Mouse (Mus musculus): ENCODE results near the gene Gm29797. TPM values are rescaled to one million over a fixed set of nuclear protein-coding genes. Genes with fewer than 3 reads are reported as not detected.

Gene Gm29797
- polyA plus RNA-seq, 1 experiment from 2014 or later = not detected

- ATAC-seq (ENCODE audit: low FRiP score, low TSS enrichment) = no peak
- Histone ChIP-seq H3K4me1 (ENCODE audit: control insufficient read depth, insufficient read depth, low read length) (no peaks in the 10 kb centered on the region), H3K9ac (ENCODE audit: low read depth, low read length) (no peak within 1 kb of the TSS), H3K9me3 (ENCODE audit: control insufficient read depth, low read length) (no peaks in the 10 kb centered on the region), H3K27me3 (ENCODE audit: control insufficient read depth, insufficient read depth, low read length) (no peaks in the 10 kb centered on the region), H3K4me2 (replicated peaks; ENCODE audit: low read depth, low read length) (no peak within 1 kb of the TSS), H3K4me3 (ENCODE audit: low read length) (no peak within 1 kb of the TSS), H3K27ac (ENCODE audit: low read depth, low read length) (no peak within 1 kb of the TSS), H3K36me3 (ENCODE audit: control insufficient read depth, insufficient read depth, low read length) (no peaks in the 10 kb centered on the region)
- WGBS = 50% methylated on average over 5 of the region's 5 CpGs
Observed at GRCm38 (mm10) chr2:181698241-181698640, 41.4 kb downstream of the Gm29797 start, which contains the start of gene Lkaaear1. Gene Lkaaear1 (minus strand): TSS chr2:181698442.

GRCm38 (mm10) chr2:181706668-181707067, 49.8 kb downstream of the Gm29797 start:
- Histone ChIP-seq H3K9ac (ENCODE audit: low read depth, low read length) (no peak overlapping the region), H3K4me2 (replicated peaks; ENCODE audit: low read depth, low read length) (no peak overlapping the region), H3K36me3 (ENCODE audit: control insufficient read depth, insufficient read depth, low read length) (no peaks in the 10 kb centered on the region), H3K27ac (ENCODE audit: low read depth, low read length) (no peak overlapping the region), H3K4me3 (ENCODE audit: low read length) (no peak overlapping the region), H3K9me3 (ENCODE audit: control insufficient read depth, low read length) (no peaks in the 10 kb centered on the region), H3K4me1 (ENCODE audit: control insufficient read depth, insufficient read depth, low read length) (no peaks in the 10 kb centered on the region), H3K27me3 (ENCODE audit: control insufficient read depth, insufficient read depth, low read length) (no peaks in the 10 kb centered on the region)
- WGBS = 32% methylated on average over 4 of the region's 4 CpGs
- ATAC-seq (ENCODE audit: low FRiP score, low TSS enrichment) = no peak

Other genes with a start within 250 kb of the Gm29797 start
- 13.7 and 26.6 TPM in 2 replicates for gene Zbtb46, start 197.6 kb upstream of the Gm29797 start, polyA plus RNA-seq (2014; fragmentation: Nextera tagmentation; extraction: Ambion mirVana)
- 0.14 and 0.19 TPM in 2 replicates for gene Abhd16b, start 163.8 kb upstream of the Gm29797 start, polyA plus RNA-seq (2014; fragmentation: Nextera tagmentation; extraction: Ambion mirVana)
- 175 and 184 TPM in 2 replicates for gene Tpd52l2, start 159.9 kb upstream of the Gm29797 start, polyA plus RNA-seq (2014; fragmentation: Nextera tagmentation; extraction: Ambion mirVana)
- gene Dnajc5, start 136.5 kb upstream of the Gm29797 start, polyA plus RNA-seq (2014; fragmentation: Nextera tagmentation; extraction: Ambion mirVana) = 41.5 and 82.2 TPM in 2 replicates
- 45.3 and 49.4 TPM in 2 replicates for gene Uckl1, start 72.1 kb upstream of the Gm29797 start, polyA plus RNA-seq (2014; fragmentation: Nextera tagmentation; extraction: Ambion mirVana)
- 64.5 and 64.8 TPM in 2 replicates for gene Prpf6, start 65.2 kb upstream of the Gm29797 start, polyA plus RNA-seq (2014; fragmentation: Nextera tagmentation; extraction: Ambion mirVana)
- gene Zfp512b, start 64.2 kb upstream of the Gm29797 start, polyA plus RNA-seq (2014; fragmentation: Nextera tagmentation; extraction: Ambion mirVana) = 28.5 and 50.6 TPM in 2 replicates
- 24.5 and 29.2 TPM in 2 replicates for gene Samd10, start 57.8 kb upstream of the Gm29797 start, polyA plus RNA-seq (2014; fragmentation: Nextera tagmentation; extraction: Ambion mirVana)
- gene Sox18, start 14.6 kb downstream of the Gm29797 start, polyA plus RNA-seq (2014; fragmentation: Nextera tagmentation; extraction: Ambion mirVana) = 36.8 and 40.5 TPM in 2 replicates
- gene Tcea2, start 23.3 kb downstream of the Gm29797 start, polyA plus RNA-seq (2014; fragmentation: Nextera tagmentation; extraction: Ambion mirVana) = 24.5 and 24.8 TPM in 2 replicates
- 70.8 and 71.9 TPM in 2 replicates for gene Rgs19, start 36.9 kb downstream of the Gm29797 start, polyA plus RNA-seq (2014; fragmentation: Nextera tagmentation; extraction: Ambion mirVana)
- not detected in 2 replicates for gene Lkaaear1, start 41.4 kb downstream of the Gm29797 start, polyA plus RNA-seq (2014; fragmentation: Nextera tagmentation; extraction: Ambion mirVana)
- 0.09 and 0.53 TPM in 2 replicates for gene Oprl1, start 58.0 kb downstream of the Gm29797 start, polyA plus RNA-seq (2014; fragmentation: Nextera tagmentation; extraction: Ambion mirVana)
- gene Myt1, start 106.3 kb downstream of the Gm29797 start, polyA plus RNA-seq (2014; fragmentation: Nextera tagmentation; extraction: Ambion mirVana) = not detected in 2 replicates
- gene Pcmtd2, start 180.8 kb downstream of the Gm29797 start, polyA plus RNA-seq (2014; fragmentation: Nextera tagmentation; extraction: Ambion mirVana) = 19.9 and 30.0 TPM in 2 replicates
- gene Polr3k, start 207.3 kb downstream of the Gm29797 start, polyA plus RNA-seq (2014; fragmentation: Nextera tagmentation; extraction: Ambion mirVana) = 76.9 and 78.5 TPM in 2 replicates

Measured in kidney, embryonic 14.5 days (tissue).